Mouse (Mus musculus): ENCODE results near the gene Pan2. TPM values are rescaled to one million over a fixed set of nuclear protein-coding genes. Genes with fewer than 3 reads are reported as not detected.
"Not testable (repeated sequence)": the region's sequence is repeated elsewhere in the genome, so short reads cannot be mapped to it uniquely, and the experiment has no call there.

The Pan2 gene
- total and polyA plus RNA-seq, 2 experiments from 2014 or later: 14.3 to 25.2 TPM

GRCm38 (mm10) chr10:128283604-128284579 lies 19.2 kb upstream of the Pan2 start:
- Histone ChIP-seq H3K9ac (replicated peaks; ENCODE audit: low read length) (no peak overlapping the region), H3K4me2 (ENCODE audit: low read depth, low read length) (no peak overlapping the region), H3K27ac (peak overlapping the region; percentile 55), H3K4me3 (ENCODE audit: low read length) (no peak overlapping the region), H3K9me3 (ENCODE audit: low read length) (no peaks in the 10 kb centered on the region), H3K36me3 (ENCODE audit: insufficient read depth, low read length) (peaks cover 45% of the 10 kb centered on the region), H3K4me1 (ENCODE audit: insufficient read depth, low read length) (no peaks in the 10 kb centered on the region), H3K27me3 (ENCODE audit: insufficient read depth, low read length) (no peaks in the 10 kb centered on the region)
- 55% methylated on average over 31 of the region's 31 CpGs for WGBS
- TF ChIP-seq CTCF (IDR thresholded peaks at IDR 0.05; ENCODE audit: low read depth): peak; percentile 85
- DNase-seq (ENCODE audit: low spot score) (peak; percentile 88), ATAC-seq (peak; percentile 76)

GRCm38 (mm10) chr10:128290594-128290993 lies 12.5 kb upstream of the Pan2 start:
- H3K36me3 ChIP-seq (ENCODE audit: insufficient read depth, low read length): peaks cover 29% of the 10 kb centered on the region
- not testable (repeated sequence) for DNase-seq (ENCODE audit: low spot score); H3K9me3 ChIP-seq (ENCODE audit: low read length); H3K4me2 ChIP-seq (ENCODE audit: low read depth, low read length); H3K27ac ChIP-seq; H3K4me1 ChIP-seq (ENCODE audit: insufficient read depth, low read length); H3K9ac ChIP-seq (replicated peaks; ENCODE audit: low read length); H3K4me3 ChIP-seq (ENCODE audit: low read length); ATAC-seq; H3K27me3 ChIP-seq (ENCODE audit: insufficient read depth, low read length)
- WGBS: 60% methylated on average over 1 of the region's 1 CpGs

DNA sequence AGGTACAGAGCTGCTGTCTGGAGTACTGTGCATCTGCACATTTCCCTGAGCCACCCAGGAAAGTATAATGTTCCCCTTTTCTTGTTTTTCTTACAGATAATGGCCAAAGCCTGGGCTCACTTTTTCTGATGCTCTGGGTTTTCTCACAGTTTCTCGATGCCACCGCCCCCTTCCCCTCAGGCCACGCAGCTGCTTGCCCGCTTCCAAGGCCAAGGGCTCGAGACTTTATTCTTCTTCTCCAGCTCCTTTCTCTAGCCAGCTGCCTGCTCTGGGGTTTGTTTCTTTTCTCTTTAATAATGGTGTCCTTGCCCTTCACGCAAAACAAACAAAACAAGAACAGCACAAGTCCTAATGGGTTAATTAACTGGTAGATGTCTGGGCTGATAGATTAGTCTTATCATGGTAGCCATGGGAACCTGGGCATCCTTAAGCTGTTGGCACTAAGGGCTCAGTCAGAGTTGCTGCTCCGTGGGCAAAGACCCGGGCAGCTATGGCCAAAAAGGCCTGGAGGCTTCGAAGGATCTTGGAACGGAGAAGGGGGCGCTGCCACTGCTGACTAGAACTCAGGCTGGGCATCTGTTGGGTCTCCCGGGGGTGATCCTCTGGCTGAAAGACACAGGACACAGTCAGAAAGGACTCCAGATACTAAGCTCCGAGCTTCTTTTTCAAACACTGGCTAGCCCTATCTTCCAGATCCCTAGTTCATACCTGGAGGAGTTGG lies 6.6 kb upstream of the Pan2 start:
- DNase-seq (ENCODE audit: low spot score): peak; percentile 19
- TF ChIP-seq CTCF (IDR thresholded peaks at IDR 0.05; ENCODE audit: low read depth): no peak

GRCm38 (mm10) chr10:128297221-128297620 lies 5.9 kb upstream of the Pan2 start:
- DNase-seq (ENCODE audit: low spot score): peak; percentile 28
- Histone ChIP-seq H3K9ac (replicated peaks; ENCODE audit: low read length) (no peak overlapping the region), H3K4me2 (ENCODE audit: low read depth, low read length) (no peak overlapping the region), H3K27me3 (ENCODE audit: insufficient read depth, low read length) (no peaks in the 10 kb centered on the region), H3K36me3 (ENCODE audit: insufficient read depth, low read length) (0 out of 2 replicates have a peak, but pooled peaks cover 8% of the 10 kb centered on the region), H3K4me3 (ENCODE audit: low read length) (no peak overlapping the region), H3K27ac (peak overlapping the region; percentile 32; the same call in 1 of the 2 replicates), H3K9me3 (ENCODE audit: low read length) (no peaks in the 10 kb centered on the region), H3K4me1 (ENCODE audit: insufficient read depth, low read length) (peaks cover 2% of the 10 kb centered on the region; the same call in 1 of the 2 replicates)
- no peak for ATAC-seq
- no peak for TF ChIP-seq CTCF (IDR thresholded peaks at IDR 0.05; ENCODE audit: low read depth)
- WGBS: 58% methylated on average over 4 of the region's 4 CpGs

More for the DNA sequence above, 6.6 kb upstream of the Pan2 start:
- H3K4me2 ChIP-seq (ENCODE audit: low read depth, low read length): no peak overlapping the region
- H3K4me1 ChIP-seq (ENCODE audit: insufficient read depth, low read length): no peaks in the 10 kb centered on the region
- H3K9me3 ChIP-seq (ENCODE audit: low read length): no peaks in the 10 kb centered on the region
- no peak overlapping the region for H3K4me3 ChIP-seq (ENCODE audit: low read length)
- H3K36me3 ChIP-seq (ENCODE audit: insufficient read depth, low read length): peaks cover 13% of the 10 kb centered on the region
- 57% methylated on average over 13 of the region's 13 CpGs for WGBS
- ATAC-seq: 0 out of 2 replicates have a peak, but pooled peaks have one; percentile 35
- H3K27me3 ChIP-seq (ENCODE audit: insufficient read depth, low read length): no peaks in the 10 kb centered on the region
- peak overlapping the region; percentile 32; the same call in 1 of the 2 replicates for H3K27ac ChIP-seq
- no peak overlapping the region for H3K9ac ChIP-seq (replicated peaks; ENCODE audit: low read length)

GRCm38 (mm10) chr10:128297622-128298021 lies 5.5 kb upstream of the Pan2 start:
- Histone ChIP-seq H3K9me3 (ENCODE audit: low read length) (no peaks in the 10 kb centered on the region), H3K27me3 (ENCODE audit: insufficient read depth, low read length) (no peaks in the 10 kb centered on the region), H3K27ac (no peak overlapping the region; the same call in 1 of the 2 replicates), H3K4me1 (ENCODE audit: insufficient read depth, low read length) (peaks cover 5% of the 10 kb centered on the region; the same call in 1 of the 2 replicates), H3K4me3 (ENCODE audit: low read length) (no peak overlapping the region), H3K4me2 (ENCODE audit: low read depth, low read length) (no peak overlapping the region), H3K9ac (replicated peaks; ENCODE audit: low read length) (no peak overlapping the region), H3K36me3 (ENCODE audit: insufficient read depth, low read length) (0 out of 2 replicates have a peak, but pooled peaks cover 4% of the 10 kb centered on the region)
- 68% methylated on average over 11 of the region's 11 CpGs for WGBS
- ATAC-seq (no peak), DNase-seq (ENCODE audit: low spot score) (peak; percentile 17)
- TF ChIP-seq CTCF (IDR thresholded peaks at IDR 0.05; ENCODE audit: low read depth): no peak

DNA sequence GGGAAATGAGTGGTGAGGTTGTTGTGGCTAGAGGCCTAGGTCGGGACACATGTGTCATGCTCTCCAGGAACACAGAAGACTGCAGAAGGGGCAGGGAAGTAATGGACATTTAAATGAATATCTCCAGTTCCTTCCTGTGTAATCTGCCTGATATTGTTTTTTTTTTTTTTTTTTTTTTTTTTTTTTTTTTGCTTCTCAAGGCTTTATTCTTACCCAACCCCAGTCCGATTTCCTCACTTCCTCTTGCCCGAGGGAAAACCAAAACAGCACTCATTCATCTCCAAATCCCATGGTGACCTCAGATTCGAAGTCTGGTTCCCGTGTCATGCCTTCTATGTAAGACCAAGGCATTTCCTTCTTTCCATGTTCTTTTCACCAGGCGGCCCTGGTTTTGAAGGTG lies 4.9 kb upstream of the Pan2 start:
- no peak for DNase-seq (ENCODE audit: low spot score)
- no peaks in the 10 kb centered on the region for H3K27me3 ChIP-seq (ENCODE audit: insufficient read depth, low read length)
- no peak overlapping the region for H3K4me3 ChIP-seq (ENCODE audit: low read length)
- H3K27ac ChIP-seq: no peak overlapping the region
- no peaks in the 10 kb centered on the region for H3K9me3 ChIP-seq (ENCODE audit: low read length)
- no peaks in the 10 kb centered on the region for H3K36me3 ChIP-seq (ENCODE audit: insufficient read depth, low read length)
- H3K4me2 ChIP-seq (ENCODE audit: low read depth, low read length): no peak overlapping the region
- ATAC-seq: no peak
- H3K9ac ChIP-seq (replicated peaks; ENCODE audit: low read length): no peak overlapping the region
- 77% methylated on average over 6 of the region's 6 CpGs for WGBS
- peaks cover 5% of the 10 kb centered on the region; the same call in 1 of the 2 replicates for H3K4me1 ChIP-seq (ENCODE audit: insufficient read depth, low read length)
- no peak for TF ChIP-seq CTCF (IDR thresholded peaks at IDR 0.05; ENCODE audit: low read depth)
